Mouse (Mus musculus) gastrocnemius, postnatal 4 days (tissue): ENCODE results near the gene Srrm1. TPM values are rescaled to one million over a fixed set of nuclear protein-coding genes. Genes with fewer than 3 reads are reported as not detected.
"Not testable (repeated sequence)": the region's sequence is repeated elsewhere in the genome, so short reads cannot be mapped to it uniquely, and the experiment has no call there.

Experiments
- DNase-seq, 2 experiments: peaks; one replicate each; pipeline ENCODE4 v3.0.0; 2021 to 2022; ENCODE audit warnings: low spot score in 2 of 2, mixed read lengths in 2 of 2
- total RNA-seq, 2 experiments: library from RNA; stranded (reverse); gene quantifications; 2 replicates each; pipeline ENCODE4 v1.2.3; 2021

The Srrm1 gene
- total RNA-seq, 2 experiments from 2014 or later, result 107 to 123 TPM

- DNase-seq, result not testable (repeated sequence)
Measured at GRCm38 (mm10) chr4:135354751-135355150, 1.6 kb upstream of the Srrm1 start.

GRCm38 (mm10) chr4:135353794-135354450, 801 bp upstream of the Srrm1 start:
- DNase-seq, result no peak

DNA sequence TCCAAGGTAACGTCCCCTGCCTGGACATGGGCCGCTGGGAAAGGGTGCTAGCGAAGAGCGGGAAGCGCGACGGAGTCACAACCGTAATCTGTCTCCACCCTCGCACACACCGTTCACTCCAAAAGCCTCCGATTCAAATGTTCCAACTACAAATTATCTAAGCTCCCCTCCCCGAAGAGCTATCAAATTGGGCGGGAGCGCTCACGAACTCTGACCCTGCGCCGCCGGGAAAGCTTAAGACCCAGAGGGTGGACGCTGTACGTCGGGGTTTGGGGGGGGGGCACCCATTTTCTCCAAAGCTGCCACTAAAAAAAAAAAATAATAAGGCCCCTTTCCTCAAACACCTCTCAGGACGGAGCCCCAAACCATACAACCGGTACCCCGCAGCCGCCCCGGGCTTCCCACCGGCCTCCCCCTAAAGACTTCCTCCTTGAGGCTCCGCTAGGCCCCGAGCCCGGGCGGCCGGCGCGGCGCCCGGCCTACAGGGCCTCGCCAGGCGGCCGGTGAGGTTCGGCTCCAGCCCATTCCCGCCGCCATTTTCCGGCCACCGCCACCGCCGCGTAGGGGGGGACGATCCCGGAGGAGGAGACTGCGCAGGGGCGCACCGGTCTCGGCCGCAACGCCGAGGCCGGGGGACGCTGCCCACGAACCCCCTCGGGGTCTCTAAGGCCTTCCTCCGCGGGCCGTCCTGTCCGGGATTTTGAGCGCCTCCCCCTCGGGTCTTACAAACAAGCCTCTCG, 625 bp downstream of the Srrm1 start:
- DNase-seq, result no peak

GRCm38 (mm10) chr4:135337376-135337942, 15.7 kb downstream of the Srrm1 start:
- DNase-seq, result no peak

DNA sequence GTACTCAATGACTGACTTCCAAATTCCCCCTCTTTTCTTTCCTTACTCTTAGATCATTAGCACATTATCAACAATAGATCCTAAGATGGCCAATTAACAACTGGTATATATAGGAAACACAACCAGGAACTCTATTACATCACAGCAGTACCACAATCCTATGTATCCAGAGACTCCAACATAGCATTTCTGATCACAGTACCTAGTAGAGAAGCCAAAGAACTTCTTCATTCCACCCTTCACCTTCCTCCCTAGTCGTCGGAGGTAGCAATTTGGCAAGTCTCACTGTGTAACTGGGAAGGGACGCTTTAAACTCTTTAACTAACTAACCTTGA, 17.1 kb downstream of the Srrm1 start:
- no peak for DNase-seq

- no peak for DNase-seq
Measured at GRCm38 (mm10) chr4:135335327-135336022, 17.6 kb downstream of the Srrm1 start.

DNA sequence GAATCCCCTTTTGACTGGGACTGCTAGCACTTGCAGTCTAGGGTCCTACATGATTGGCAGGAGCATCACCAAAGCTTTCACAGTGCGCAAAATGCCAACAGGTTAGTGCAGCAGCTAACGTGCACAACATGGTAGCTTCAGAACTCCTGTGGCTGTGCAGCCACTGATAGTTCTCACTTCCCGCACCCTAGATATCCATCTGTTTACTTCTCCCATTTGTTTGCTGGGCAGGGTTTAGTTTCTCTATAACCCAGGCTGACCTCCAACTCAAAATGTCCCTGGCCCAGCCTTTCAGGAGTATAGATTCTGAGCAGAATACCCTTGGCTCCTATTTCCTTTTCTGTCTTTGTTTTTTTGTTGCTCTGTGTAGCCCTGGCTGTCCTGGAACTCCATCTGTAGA, 26.7 kb downstream of the Srrm1 start:
- no peak for DNase-seq

GRCm38 (mm10) chr4:135326046-135326445, 27.1 kb downstream of the Srrm1 start:
- DNase-seq, result no peak

- no peak for DNase-seq
Measured at GRCm38 (mm10) chr4:135323021-135323420, 30.1 kb downstream of the Srrm1 start.

DNA sequence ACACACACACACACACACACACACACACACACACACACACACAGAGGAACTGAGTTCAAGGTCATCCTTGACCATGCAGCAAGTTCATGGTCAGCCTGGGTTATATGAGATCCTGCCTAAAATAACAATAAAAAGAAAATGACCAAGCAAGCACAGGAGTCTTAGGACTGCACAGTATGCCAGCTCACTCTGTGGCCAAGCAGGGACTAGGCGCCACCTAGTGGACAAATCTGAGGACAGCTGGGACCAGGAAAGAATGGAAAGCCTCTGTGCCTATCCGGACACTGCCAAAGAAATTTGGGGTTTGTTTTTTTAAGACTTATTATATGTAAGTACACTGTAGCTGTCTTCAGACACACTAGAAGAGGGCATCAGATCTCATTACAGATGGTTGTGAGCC, 35.2 kb downstream of the Srrm1 start:
- DNase-seq, result peak; percentile 56 to 66

GRCm38 (mm10) chr4:135317539-135317938, 35.6 kb downstream of the Srrm1 start:
- no peak for DNase-seq

DNA sequence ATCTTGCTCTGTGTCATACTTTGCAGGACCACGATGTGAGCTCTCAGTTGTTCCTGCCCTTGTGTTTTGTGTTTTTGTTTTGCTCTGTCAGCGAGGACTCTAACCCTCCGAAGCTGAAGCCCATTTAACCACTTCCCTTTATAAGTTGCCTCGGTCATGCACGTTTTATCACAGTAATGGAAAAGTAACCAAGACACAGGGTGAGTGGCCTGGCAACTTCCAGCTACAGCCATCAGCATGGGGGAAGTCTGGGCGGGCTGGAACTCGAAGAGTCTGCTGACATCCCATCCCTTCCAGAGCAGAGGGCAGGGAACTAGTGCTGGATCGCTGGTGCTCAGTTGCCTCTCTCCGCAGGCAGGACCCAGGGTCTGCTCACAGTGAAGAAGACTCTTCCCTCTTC, 37.8 kb downstream of the Srrm1 start:
- DNase-seq, result no peak

DNA sequence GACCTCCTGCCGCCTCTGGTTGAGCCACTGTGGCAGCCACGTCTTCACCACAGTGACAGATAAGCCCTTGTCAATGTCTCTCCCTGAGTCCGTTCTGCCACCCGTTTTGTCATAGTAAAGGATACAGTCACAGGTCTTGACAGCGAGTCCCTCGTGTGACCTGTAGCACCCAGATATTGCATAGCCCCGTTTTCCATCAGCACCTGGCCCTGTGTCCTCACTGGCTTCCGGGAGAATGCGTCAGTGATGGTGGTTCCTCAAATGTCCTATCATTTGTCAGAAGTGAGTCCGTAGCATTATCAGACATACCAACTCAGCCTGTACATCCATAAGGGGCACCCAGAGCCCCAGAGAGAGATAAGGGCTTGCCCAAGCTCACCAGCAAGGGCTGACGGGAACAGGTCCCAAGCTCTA, 38.7 kb downstream of the Srrm1 start:
- DNase-seq, result no peak

GRCm38 (mm10) chr4:135313761-135314241, 39.3 kb downstream of the Srrm1 start:
- DNase-seq, result no peak

- DNase-seq, result no peak
Measured at GRCm38 (mm10) chr4:135313111-135313691, 39.9 kb downstream of the Srrm1 start.

GRCm38 (mm10) chr4:135312706-135313105, 40.4 kb downstream of the Srrm1 start:
- peak in 1 of 2 experiments; percentile 75 for DNase-seq

DNA sequence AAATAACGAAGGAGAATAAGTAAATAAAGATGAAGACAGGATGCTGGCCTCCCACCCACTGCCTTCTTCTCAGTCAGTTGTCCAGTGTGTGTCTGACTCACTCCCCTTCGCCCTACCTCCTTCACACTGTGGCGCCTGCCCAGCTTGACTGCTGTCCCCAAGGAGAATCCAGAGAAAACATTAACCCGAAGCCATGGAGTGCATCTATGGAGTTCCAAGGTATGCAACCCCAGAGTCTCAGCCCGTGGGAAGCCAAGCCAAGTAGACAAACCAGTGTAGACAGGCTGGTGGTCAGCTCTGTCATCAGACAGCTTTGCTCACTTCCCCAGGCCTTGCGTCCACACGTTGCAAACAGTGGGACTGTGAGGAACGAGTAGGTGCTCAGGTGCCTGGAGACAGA, 42.8 kb downstream of the Srrm1 start:
- DNase-seq, result no peak

DNA sequence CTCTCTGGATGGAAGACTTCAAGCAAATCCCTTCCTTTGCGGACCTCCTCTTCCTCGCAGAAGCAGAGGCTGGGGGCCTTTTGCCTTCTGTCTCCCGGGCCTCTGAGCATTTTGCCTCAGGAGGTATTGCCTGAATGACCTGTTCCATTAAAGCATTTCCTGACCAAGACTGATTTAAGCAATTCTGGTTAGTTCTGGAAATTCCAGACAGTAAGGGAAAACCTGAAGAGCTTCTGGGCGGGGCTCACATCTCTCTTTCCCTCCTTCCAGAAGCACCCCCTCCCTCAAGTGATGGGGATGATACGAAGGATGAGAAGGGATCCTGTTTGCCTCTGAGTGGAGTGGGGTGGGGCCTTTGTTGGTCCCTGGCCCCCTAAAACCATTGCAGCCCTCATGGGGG, 43.4 kb downstream of the Srrm1 start:
- no peak for DNase-seq

- no peak for DNase-seq
Measured at GRCm38 (mm10) chr4:135309112-135309659, 43.9 kb downstream of the Srrm1 start.

GRCm38 (mm10) chr4:135306971-135307632, 46.0 kb downstream of the Srrm1 start:
- DNase-seq, result no peak

DNA sequence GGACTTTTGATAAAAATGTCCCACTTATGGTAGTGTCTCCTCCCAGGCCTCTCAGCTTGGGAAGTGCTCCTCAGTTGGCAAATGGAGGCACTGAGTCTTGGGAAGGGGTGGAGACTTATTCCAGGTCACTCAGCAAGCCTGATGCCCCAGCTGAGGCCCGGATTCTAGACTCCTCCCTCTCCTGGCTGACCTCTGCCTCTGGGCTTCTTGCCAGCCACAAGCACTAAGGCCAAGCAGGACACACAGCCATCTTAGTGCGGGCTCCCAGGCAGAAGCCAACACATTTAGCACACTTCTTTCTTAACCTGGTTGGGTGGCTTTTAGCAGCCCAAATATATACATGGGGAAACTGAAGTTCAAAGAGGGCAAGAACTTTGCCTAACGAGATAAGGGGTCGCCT, 46.6 kb downstream of the Srrm1 start:
- DNase-seq, result no peak
